Comparison of ENCODE assay signal across 16 mouse cellular contexts in genomic region chr17:65805966-65806365, GRCm38 (mm10).
"Had no signal": no experiment of that assay in that cellular context is flagged by ENCODE, and none has a peak within 500 bp of the region (broad histone marks: within the 10 kb centered on the region; RNA-seq: fewer than 3 reads in every experiment).

No protein-coding gene starts in this region.

- DNase-seq: kidney, postnatal 10 days; kidney, postnatal 4 days; liver; liver, embryonic 13.5 days; liver, postnatal 0 days; lung, postnatal 36 days; midbrain, embryonic 14.5 days; spleen, adult 18-20 months; thymus, adult 2 months; thymus, postnatal 25 days had no signal

- H3K27me3 ChIP-seq: limb, embryonic 12.5 days; liver, embryonic 13.5 days; lung, embryonic 15.5 days; neural tube, embryonic 15.5 days; stomach, embryonic 15.5 days had no signal

- H3K9ac ChIP-seq: limb, embryonic 12.5 days; liver, embryonic 13.5 days; liver, postnatal 0 days; lung, embryonic 15.5 days; neural tube, embryonic 15.5 days; stomach, embryonic 15.5 days had no signal

- H3K4me1 ChIP-seq: limb, embryonic 12.5 days; midbrain, embryonic 10.5 days; stomach, embryonic 15.5 days had no signal

- ATAC-seq: liver, postnatal 0 days had no signal

- H3K4me3 ChIP-seq: limb, embryonic 12.5 days; liver, embryonic 13.5 days; lung, embryonic 15.5 days; midbrain, embryonic 10.5 days; myocyte; neural tube, embryonic 15.5 days; stomach, embryonic 15.5 days had no signal

- H3K4me2 ChIP-seq: limb, embryonic 12.5 days; liver, embryonic 13.5 days; lung, embryonic 15.5 days; neural tube, embryonic 15.5 days; stomach, embryonic 15.5 days had no signal

- H3K9me3 ChIP-seq: limb, embryonic 12.5 days; liver, embryonic 13.5 days; lung, embryonic 15.5 days; midbrain, embryonic 10.5 days; neural tube, embryonic 15.5 days; stomach, embryonic 15.5 days had no signal

- H3K27ac ChIP-seq: limb, embryonic 12.5 days; liver, embryonic 13.5 days; lung, embryonic 15.5 days; midbrain, embryonic 10.5 days; neural tube, embryonic 15.5 days; stomach, embryonic 15.5 days had no signal
